Mouse (Mus musculus) olfactory bulb, adult 2 months (tissue): ENCODE results near the gene 1810009A15Rik.

Experiments used
- CTCF ChIP-seq: fragments of 200-500 bp; IDR thresholded peaks from 2 replicates; pipeline ENCODE4 v1.5.1; 2012; ENCODE audit warnings: low read depth, mild to moderate bottlenecking, low read length, moderate library complexity; ENCODE audit not compliant: insufficient read depth
- POLR2A ChIP-seq: fragments of 200-500 bp; IDR thresholded peaks from 2 replicates; pipeline ENCODE4 v1.6.1; 2012; ENCODE audit warnings: mild to moderate bottlenecking, low read depth, low read length, moderate library complexity; ENCODE audit not compliant: insufficient read depth

GRCm38 (mm10) chr19:8930117-8930516 lies 41.5 kb downstream of the 1810009A15Rik start:
- TF ChIP-seq CTCF: no peak
- no peak for TF ChIP-seq POLR2A
